Mouse (Mus musculus): ENCODE results near the gene Bcap31. TPM values are rescaled to one million over a fixed set of nuclear protein-coding genes. Genes with fewer than 3 reads are reported as not detected.
A peak's percentile ranks its signal among the peaks of the same experiment; 100 is the strongest.

Gene Bcap31
- polyA plus RNA-seq, 1 experiment from 2014 or later: 292 TPM

DNA sequence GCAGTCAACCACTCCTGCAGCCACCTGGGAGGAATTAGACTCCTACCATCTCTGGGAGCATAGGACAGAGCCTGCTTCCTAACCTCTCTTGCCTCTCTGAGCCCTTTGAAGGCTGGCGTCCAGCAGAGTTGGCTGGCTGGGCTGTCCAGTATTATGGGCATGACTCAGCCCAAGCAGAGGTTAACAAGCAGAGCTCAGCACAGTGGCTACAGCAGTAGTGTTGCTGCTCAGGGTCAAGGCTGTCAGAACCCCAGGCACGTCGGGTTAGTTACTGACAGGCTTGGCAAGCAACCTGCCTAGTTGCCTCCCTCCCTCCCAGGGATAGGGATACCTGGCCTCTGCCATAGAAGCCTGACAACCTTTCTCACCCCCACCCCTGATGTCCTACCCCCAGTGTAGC lies 2.3 kb upstream of the Bcap31 start:
- H3K4me2 ChIP-seq: peak overlapping the region; percentile 73
- H3K9ac ChIP-seq: peak overlapping the region; percentile 44; the same call in 1 of the 2 replicates
- H3K36me3 ChIP-seq: no peaks in the 10 kb centered on the region
- ATAC-seq (ENCODE audit: borderline replicate concordance, extremely low read depth, low FRiP score, low TSS enrichment): no peak
- peak overlapping the region; percentile 58 for H3K4me3 ChIP-seq
- no peaks in the 10 kb centered on the region for H3K9me3 ChIP-seq
- peaks cover 28% of the 10 kb centered on the region for H3K4me1 ChIP-seq
- H3K27me3 ChIP-seq: no peaks in the 10 kb centered on the region
- WGBS: 27% methylated on average over 3 of the region's 3 CpGs
- H3K27ac ChIP-seq: peak overlapping the region; percentile 81

- WGBS: 47% methylated on average over 11 of the region's 11 CpGs
- Histone ChIP-seq H3K4me2 (peak overlapping the region; percentile 73), H3K4me1 (peaks cover 28% of the 10 kb centered on the region), H3K27me3 (no peaks in the 10 kb centered on the region), H3K36me3 (no peaks in the 10 kb centered on the region; the same call in 1 of the 2 replicates), H3K27ac (peak overlapping the region; percentile 81; the same call in 1 of the 2 replicates), H3K9me3 (no peaks in the 10 kb centered on the region), H3K9ac (peak overlapping the region; percentile 44), H3K4me3 (peak overlapping the region; percentile 58)
- ATAC-seq (ENCODE audit: borderline replicate concordance, extremely low read depth, low FRiP score, low TSS enrichment): no peak
Measured at GRCm38 (mm10) chrX:73717667-73718066, 1.7 kb upstream of the Bcap31 start.

DNA sequence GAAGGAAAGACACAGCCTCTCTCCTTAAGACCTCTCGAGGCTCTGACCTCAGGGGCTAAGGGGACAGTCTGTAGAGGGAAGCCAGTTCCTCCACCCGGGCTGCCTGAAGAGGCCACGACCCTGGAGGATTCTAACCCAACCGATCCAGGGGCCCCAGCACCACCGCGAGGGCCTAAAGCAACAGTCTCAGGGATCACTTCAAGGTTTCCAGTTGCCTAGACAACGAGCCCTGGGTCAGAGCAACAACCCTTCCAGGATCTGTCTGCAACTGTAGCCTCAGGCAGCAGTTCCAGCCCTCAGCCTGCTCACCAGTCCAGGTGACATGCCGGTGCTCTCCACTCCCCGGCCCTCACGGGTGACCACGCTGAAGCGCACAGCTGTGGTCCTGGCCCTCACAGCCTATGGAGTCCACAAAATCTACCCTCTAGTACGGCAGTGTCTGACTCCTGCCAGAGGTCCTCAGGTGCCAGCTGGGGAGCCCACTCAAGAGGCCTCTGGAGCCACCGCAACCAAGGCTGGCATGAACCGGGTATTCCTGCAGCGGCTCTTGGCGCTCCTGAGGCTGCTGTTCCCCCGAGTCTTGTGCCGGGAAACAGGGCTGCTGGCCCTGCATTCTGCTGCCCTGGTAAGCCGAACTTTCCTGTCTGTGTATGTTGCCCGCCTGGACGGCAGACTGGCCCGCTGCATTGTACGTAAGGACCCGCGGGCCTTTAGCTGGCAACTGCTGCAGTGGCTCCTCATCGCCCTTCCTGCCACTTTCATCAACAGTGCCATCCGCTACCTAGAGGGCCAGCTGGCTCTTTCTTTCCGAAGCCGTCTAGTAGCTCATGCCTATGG lies 952 bp upstream of the Bcap31 start:
- whole genome bisulfite sequencing: 24% methylated on average over 29 of the region's 30 CpGs
- Histone ChIP-seq H3K27me3 (no peaks in the 10 kb centered on the region), H3K27ac (peak overlapping the region; percentile 81), H3K9me3 (no peaks in the 10 kb centered on the region), H3K9ac (peak overlapping the region; percentile 44), H3K36me3 (peaks cover 4% of the 10 kb centered on the region; the same call in 1 of the 2 replicates), H3K4me2 (peak overlapping the region; percentile 73), H3K4me3 (peak overlapping the region; percentile 58), H3K4me1 (peaks cover 28% of the 10 kb centered on the region)
- ATAC-seq (ENCODE audit: borderline replicate concordance, extremely low read depth, low FRiP score, low TSS enrichment): peak; percentile 11

DNA sequence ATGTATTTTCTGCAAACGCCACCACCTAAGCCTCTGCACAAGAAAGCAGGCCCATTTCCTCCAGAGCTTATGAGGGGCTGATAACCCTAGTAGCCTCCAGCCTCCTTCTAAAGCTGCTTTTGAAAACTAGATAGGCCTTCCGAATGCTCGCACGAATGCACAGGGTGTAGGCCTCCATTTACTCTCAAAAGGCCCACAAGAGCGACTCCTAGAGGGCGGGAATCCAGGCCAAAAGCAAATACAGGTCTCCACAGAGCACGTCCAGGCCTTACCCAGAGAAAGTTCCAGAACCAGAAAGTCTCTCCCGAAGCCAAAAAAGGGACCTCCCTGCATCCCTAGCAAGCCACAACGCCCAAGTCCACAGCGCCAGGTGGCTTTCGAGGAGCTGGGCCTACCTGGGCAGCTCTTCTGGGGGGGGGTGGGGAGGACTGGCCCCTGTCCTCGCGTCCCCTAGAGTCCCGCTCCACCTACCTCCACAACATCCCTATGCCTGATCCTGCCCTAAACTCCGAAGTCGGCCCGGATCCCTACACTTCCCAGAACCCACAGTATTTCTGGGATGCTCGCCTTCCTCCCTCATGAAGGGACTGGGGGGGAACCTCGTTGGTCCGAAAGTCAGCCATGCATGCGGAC lies 383 bp downstream of the Bcap31 start:
- H3K27ac ChIP-seq: peak overlapping the region; percentile 80
- H3K27me3 ChIP-seq: no peaks in the 10 kb centered on the region
- peaks cover 28% of the 10 kb centered on the region for H3K4me1 ChIP-seq
- H3K9ac ChIP-seq: peak overlapping the region; percentile 68
- 22% methylated on average over 21 of the region's 21 CpGs for WGBS
- peaks cover 12% of the 10 kb centered on the region; the same call in 1 of the 2 replicates for H3K36me3 ChIP-seq
- ATAC-seq (ENCODE audit: borderline replicate concordance, extremely low read depth, low FRiP score, low TSS enrichment): peak; percentile 41
- H3K9me3 ChIP-seq: no peaks in the 10 kb centered on the region
- peak overlapping the region; percentile 58 for H3K4me3 ChIP-seq
- H3K4me2 ChIP-seq: peak overlapping the region; percentile 61

- 74% methylated on average over 1 of the region's 1 CpGs for WGBS
- H3K4me2 ChIP-seq: no peak overlapping the region
- no peak overlapping the region for H3K9ac ChIP-seq
- no peak overlapping the region for H3K27ac ChIP-seq
- H3K4me1 ChIP-seq: no peaks in the 10 kb centered on the region
- H3K4me3 ChIP-seq: no peak overlapping the region
- no peaks in the 10 kb centered on the region for H3K27me3 ChIP-seq
- no peak for ATAC-seq (ENCODE audit: borderline replicate concordance, extremely low read depth, low FRiP score, low TSS enrichment)
- no peaks in the 10 kb centered on the region for H3K9me3 ChIP-seq
- H3K36me3 ChIP-seq: peaks cover 8% of the 10 kb centered on the region; the same call in 1 of the 2 replicates
Measured at GRCm38 (mm10) chrX:73700472-73700871, 15.5 kb downstream of the Bcap31 start.

GRCm38 (mm10) chrX:73690917-73691629 lies 24.9 kb downstream of the Bcap31 start:
- ATAC-seq (ENCODE audit: borderline replicate concordance, extremely low read depth, low FRiP score, low TSS enrichment): no peak; the same call in 1 of the 2 replicates

GRCm38 (mm10) chrX:73685629-73686028 lies 30.3 kb downstream of the Bcap31 start:
- ATAC-seq (ENCODE audit: borderline replicate concordance, extremely low read depth, low FRiP score, low TSS enrichment): no peak
- WGBS: 71% methylated on average over 3 of the region's 3 CpGs
- H3K36me3 ChIP-seq: peaks cover 24% of the 10 kb centered on the region

More at GRCm38 (mm10) chrX:73690917-73691629, 24.9 kb downstream of the Bcap31 start:
- H3K4me1 ChIP-seq: no peaks in the 10 kb centered on the region
- no peaks in the 10 kb centered on the region for H3K27me3 ChIP-seq
- no peak overlapping the region for H3K9ac ChIP-seq
- no peak overlapping the region for H3K4me2 ChIP-seq
- H3K9me3 ChIP-seq: no peaks in the 10 kb centered on the region
- H3K36me3 ChIP-seq: peaks cover 18% of the 10 kb centered on the region
- H3K27ac ChIP-seq: no peak overlapping the region
- no peak overlapping the region for H3K4me3 ChIP-seq
- WGBS: 68% methylated on average over 5 of the region's 5 CpGs

DNA sequence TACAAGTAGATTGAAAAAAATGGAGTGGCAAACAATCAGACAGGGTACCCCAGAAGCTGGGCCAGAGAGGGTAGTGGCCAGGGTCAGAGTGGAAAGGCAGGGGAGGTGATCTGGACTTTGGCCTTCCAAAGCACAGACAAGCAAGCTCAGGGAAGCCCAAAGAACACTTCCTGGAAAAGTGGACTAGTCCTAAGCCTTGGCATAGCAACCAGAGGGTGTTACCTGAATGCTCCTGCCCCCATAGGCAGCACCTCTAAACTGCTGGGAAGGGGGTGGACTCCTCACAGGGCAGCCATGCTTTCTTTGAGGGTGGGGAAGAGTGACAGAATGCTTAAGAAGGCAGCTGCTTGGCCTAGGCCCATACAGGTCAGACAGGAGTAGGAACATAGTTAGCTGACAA lies 31.0 kb downstream of the Bcap31 start:
- H3K9me3 ChIP-seq: no peaks in the 10 kb centered on the region
- H3K4me3 ChIP-seq: no peak overlapping the region
- no peak overlapping the region for H3K4me2 ChIP-seq
- H3K4me1 ChIP-seq: no peaks in the 10 kb centered on the region
- no peaks in the 10 kb centered on the region for H3K27me3 ChIP-seq
- no peak overlapping the region for H3K27ac ChIP-seq
- ATAC-seq (ENCODE audit: borderline replicate concordance, extremely low read depth, low FRiP score, low TSS enrichment): no peak
- peaks cover 29% of the 10 kb centered on the region for H3K36me3 ChIP-seq
- no peak overlapping the region for H3K9ac ChIP-seq

More at GRCm38 (mm10) chrX:73685629-73686028, 30.3 kb downstream of the Bcap31 start:
- H3K27ac ChIP-seq: no peak overlapping the region
- no peaks in the 10 kb centered on the region for H3K9me3 ChIP-seq
- no peak overlapping the region for H3K4me2 ChIP-seq
- no peak overlapping the region for H3K4me3 ChIP-seq
- no peaks in the 10 kb centered on the region for H3K27me3 ChIP-seq
- H3K9ac ChIP-seq: no peak overlapping the region
- H3K4me1 ChIP-seq: no peaks in the 10 kb centered on the region

GRCm38 (mm10) chrX:73684156-73684555 lies 31.8 kb downstream of the Bcap31 start:
- no peak overlapping the region for H3K4me2 ChIP-seq
- no peaks in the 10 kb centered on the region for H3K4me1 ChIP-seq
- WGBS: 77% methylated on average over 2 of the region's 2 CpGs
- H3K36me3 ChIP-seq: peaks cover 30% of the 10 kb centered on the region
- H3K9me3 ChIP-seq: no peaks in the 10 kb centered on the region
- no peak overlapping the region for H3K9ac ChIP-seq
- H3K27ac ChIP-seq: no peak overlapping the region
- ATAC-seq (ENCODE audit: borderline replicate concordance, extremely low read depth, low FRiP score, low TSS enrichment): no peak
- no peak overlapping the region for H3K4me3 ChIP-seq
- H3K27me3 ChIP-seq: no peaks in the 10 kb centered on the region

DNA sequence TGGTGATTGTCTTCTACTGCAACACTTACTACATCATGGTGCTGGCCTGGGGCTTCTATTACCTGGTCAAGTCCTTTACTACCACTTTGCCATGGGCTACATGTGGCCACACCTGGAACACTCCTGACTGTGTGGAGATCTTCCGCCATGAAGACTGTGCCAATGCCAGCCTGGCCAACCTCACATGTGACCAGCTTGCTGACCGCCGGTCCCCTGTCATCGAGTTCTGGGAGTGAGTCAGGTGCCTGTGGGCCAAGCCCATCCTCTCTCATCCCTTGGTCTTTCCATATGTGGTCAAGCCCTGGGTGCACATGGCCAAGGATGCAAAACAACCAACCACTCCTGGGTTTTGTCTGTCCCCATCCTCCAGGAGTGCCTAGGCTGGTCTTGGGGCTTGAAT lies 39.3 kb downstream of the Bcap31 start:
- 0 out of 2 replicates have a peak, but pooled peaks cover 6% of the 10 kb centered on the region for H3K36me3 ChIP-seq
- H3K9ac ChIP-seq: no peak overlapping the region
- H3K4me3 ChIP-seq: no peak overlapping the region
- ATAC-seq (ENCODE audit: borderline replicate concordance, extremely low read depth, low FRiP score, low TSS enrichment): no peak
- H3K4me1 ChIP-seq: peaks cover 10% of the 10 kb centered on the region
- no peaks in the 10 kb centered on the region for H3K27me3 ChIP-seq
- no peak overlapping the region for H3K4me2 ChIP-seq
- 97% methylated on average over 4 of the region's 4 CpGs for WGBS
- H3K9me3 ChIP-seq: no peaks in the 10 kb centered on the region
- H3K27ac ChIP-seq: no peak overlapping the region

- H3K4me3 ChIP-seq: no peak overlapping the region
- 59% methylated on average over 2 of the region's 2 CpGs for WGBS
- peak overlapping the region; percentile 71 for H3K4me2 ChIP-seq
- peaks cover 10% of the 10 kb centered on the region for H3K4me1 ChIP-seq
- H3K27ac ChIP-seq: no peak overlapping the region
- no peaks in the 10 kb centered on the region for H3K27me3 ChIP-seq
- H3K36me3 ChIP-seq: 0 out of 2 replicates have a peak, but pooled peaks cover 3% of the 10 kb centered on the region
- H3K9ac ChIP-seq: no peak overlapping the region
- no peak for ATAC-seq (ENCODE audit: borderline replicate concordance, extremely low read depth, low FRiP score, low TSS enrichment)
- no peaks in the 10 kb centered on the region for H3K9me3 ChIP-seq
Measured at GRCm38 (mm10) chrX:73675231-73675630, 40.7 kb downstream of the Bcap31 start.

Data from lung, embryonic 15.5 days (tissue).